Mouse (Mus musculus) liver, embryonic 13.5 days (tissue): ENCODE data around the gene Gpatch8. TPM values are rescaled to one million over a fixed set of nuclear protein-coding genes. Genes with fewer than 3 reads are reported as not detected.
"Not testable (repeated sequence)": the region's sequence is repeated elsewhere in the genome, so short reads cannot be mapped to it uniquely, and the experiment has no call there.

ENCODE experiments used
- ATAC-seq: fragments of 200-750 bp; cut with Nextera tagmentation; 2 replicates; pipeline ENCODE4 v1.8.0; 2017; ENCODE audit warnings: low read depth, mild to moderate bottlenecking, moderate number of reproducible peaks, moderate library complexity
- DNase-seq: peaks from one replicate; pipeline ENCODE4 v3.0.0; 2022
- H3K27ac ChIP-seq: fragments of 300-500 bp; sonication (generic); 2 replicates; pipeline ENCODE4 v1.5.1; 2015; ENCODE audit warnings: moderate library complexity, mild to moderate bottlenecking, inconsistent platforms
- H3K27me3 ChIP-seq: fragments of 300-500 bp; sonication (generic); 2 replicates; pipeline ENCODE4 v1.6.1; 2015; ENCODE audit warnings: mild to moderate bottlenecking, inconsistent platforms
- H3K36me3 ChIP-seq: fragments of 300-500 bp; sonication (generic); 2 replicates; pipeline ENCODE4 v1.6.1; 2015; ENCODE audit warnings: mild to moderate bottlenecking, inconsistent platforms
- H3K4me1 ChIP-seq: fragments of 300-500 bp; sonication (generic); replicated peaks from 2 replicates; pipeline ENCODE4 v1.6.1; 2015; ENCODE audit warnings: inconsistent platforms
- H3K4me2 ChIP-seq: fragments of 300-500 bp; sonication (generic); 2 replicates; pipeline ENCODE4 v1.6.1; 2015; ENCODE audit warnings: inconsistent platforms, mild to moderate bottlenecking, moderate library complexity
- H3K4me3 ChIP-seq: fragments of 300-500 bp; sonication (generic); replicated peaks from 2 replicates; pipeline ENCODE4 v1.5.1; 2015; ENCODE audit warnings: mild to moderate bottlenecking, inconsistent platforms
- H3K9ac ChIP-seq: fragments of 300-500 bp; sonication (generic); 2 replicates; pipeline ENCODE4 v1.6.1; 2015; ENCODE audit warnings: mild to moderate bottlenecking, inconsistent platforms
- H3K9me3 ChIP-seq: fragments of 300-500 bp; sonication (generic); replicated peaks from 2 replicates; pipeline ENCODE4 v1.6.1; 2016; ENCODE audit warnings: inconsistent platforms
- WGBS: fragments of 180-500 bp; shearing (Covaris S2); methylation state at CpG from one replicate; pipeline ENCODE4 v1.1.7; 2015; ENCODE audit not compliant: insufficient replicate concordance; 5-methylcytosine and 5-hydroxymethylcytosine counted together
- polyA plus RNA-seq: library from polyadenylated mRNA; unstranded; fragments of >200 nt; fragmentation: Nextera tagmentation; extraction: Ambion mirVana; gene quantifications from 2 replicates; pipeline ENCODE4 v1.2.1, GENCODE M21; 2015

The Gpatch8 gene
- polyA plus RNA-seq, 1 experiment from 2014 or later, result 18.0 TPM

DNA sequence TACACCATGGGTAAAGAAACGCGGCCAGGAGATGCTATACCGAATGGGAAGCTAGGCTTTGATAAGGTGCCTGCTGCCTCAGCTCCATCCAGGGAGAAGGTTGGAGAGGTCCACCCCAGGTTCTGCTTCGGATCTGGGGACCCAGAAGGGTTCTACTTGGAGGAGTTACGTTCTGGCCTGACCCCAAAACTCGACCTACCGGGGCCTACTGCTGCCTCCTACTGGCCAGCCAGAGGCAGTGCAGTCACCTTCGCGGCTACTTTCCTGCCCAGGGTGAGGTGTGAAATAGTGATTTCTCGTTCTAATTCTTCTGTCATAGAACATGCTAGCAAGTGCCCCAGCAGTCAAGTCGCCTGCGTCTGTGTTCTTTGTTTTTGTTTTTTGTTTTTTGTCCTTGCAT, 12.0 kb upstream of the Gpatch8 start:
- H3K27me3 ChIP-seq, result no peaks in the 10 kb centered on the region
- H3K9ac ChIP-seq, result no peak overlapping the region
- no peak overlapping the region for H3K27ac ChIP-seq
- H3K9me3 ChIP-seq, result no peaks in the 10 kb centered on the region
- 63% methylated on average over 12 of the region's 12 CpGs for whole genome bisulfite sequencing
- no peak overlapping the region for H3K4me3 ChIP-seq
- peaks cover 19% of the 10 kb centered on the region for H3K4me1 ChIP-seq
- DNase-seq (no peak), ATAC-seq (no peak)
- H3K36me3 ChIP-seq, result no peaks in the 10 kb centered on the region
- H3K4me2 ChIP-seq, result no peak overlapping the region

DNA sequence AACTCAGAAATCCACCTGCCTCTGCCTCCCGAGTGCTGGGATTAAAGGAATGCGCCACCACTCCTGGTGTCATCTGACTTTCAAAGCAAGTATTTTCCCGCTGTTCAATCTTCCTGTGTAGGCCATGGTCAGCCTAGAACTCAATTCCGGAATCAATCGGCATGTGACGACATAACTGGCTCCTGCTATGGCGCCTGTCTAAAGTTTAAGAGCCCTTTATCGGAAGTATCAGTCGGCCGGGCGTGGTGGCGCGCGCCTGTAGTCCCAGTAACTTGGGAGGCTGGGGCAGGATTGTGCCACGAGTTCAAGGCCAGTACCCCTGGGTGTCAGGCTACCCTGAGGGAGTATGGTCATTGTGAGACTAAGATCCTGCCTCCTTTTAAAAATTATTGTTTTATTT, 11.5 kb upstream of the Gpatch8 start:
- ATAC-seq (no peak), DNase-seq (no peak)
- Histone ChIP-seq H3K9me3 (no peaks in the 10 kb centered on the region), H3K4me2 (no peak overlapping the region), H3K27me3 (no peaks in the 10 kb centered on the region), H3K36me3 (no peaks in the 10 kb centered on the region), H3K4me1 (peaks cover 18% of the 10 kb centered on the region), H3K27ac (no peak overlapping the region), H3K4me3 (no peak overlapping the region), H3K9ac (no peak overlapping the region)
- 92% methylated on average over 15 of the region's 15 CpGs for WGBS

DNA sequence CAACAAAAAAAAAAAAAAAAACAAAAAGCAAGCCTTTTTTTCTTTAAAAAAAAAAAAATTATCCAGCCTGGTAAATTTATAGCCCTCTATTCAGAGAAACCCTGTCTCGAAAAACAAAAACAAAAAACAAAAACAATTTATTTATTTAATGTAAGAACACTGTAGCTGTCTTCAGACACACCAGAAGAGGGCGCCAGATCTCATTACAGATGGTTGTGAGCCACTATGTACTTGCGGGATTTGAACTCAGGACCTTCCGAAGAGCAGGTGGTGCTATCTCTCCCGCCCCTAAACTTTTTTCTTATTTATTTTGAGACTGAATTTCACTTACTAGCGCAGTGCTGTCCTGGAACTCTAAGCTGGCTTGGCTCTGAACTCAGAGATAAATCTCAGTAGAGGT, 11.0 kb upstream of the Gpatch8 start:
- no peaks in the 10 kb centered on the region for H3K36me3 ChIP-seq
- H3K27ac ChIP-seq, result no peak overlapping the region
- no peak overlapping the region for H3K9ac ChIP-seq
- H3K4me3 ChIP-seq, result no peak overlapping the region
- 76% methylated on average over 6 of the region's 6 CpGs for WGBS
- peaks cover 18% of the 10 kb centered on the region for H3K4me1 ChIP-seq
- H3K4me2 ChIP-seq, result no peak overlapping the region
- DNase-seq, result no peak
- H3K27me3 ChIP-seq, result no peaks in the 10 kb centered on the region
- H3K9me3 ChIP-seq, result no peaks in the 10 kb centered on the region
- ATAC-seq, result no peak

DNA sequence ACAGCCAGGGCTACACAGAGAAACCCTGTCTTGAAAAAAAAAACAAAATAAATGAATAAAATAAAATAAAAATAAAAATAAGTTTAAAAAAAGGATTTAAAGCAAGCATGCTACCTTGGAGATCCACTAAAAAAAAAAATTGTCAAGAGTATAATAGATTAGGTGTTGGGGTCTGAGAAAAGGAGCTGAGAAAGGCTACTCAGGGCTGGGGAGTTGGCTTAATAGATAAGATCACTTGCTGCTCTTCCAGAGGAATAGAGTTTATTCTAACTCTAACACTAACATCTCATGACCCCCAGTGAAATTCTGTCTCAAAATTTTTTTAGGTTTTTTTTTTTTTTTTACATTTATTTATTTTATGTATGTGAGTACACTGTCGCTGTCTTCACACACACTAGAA, 10.1 kb upstream of the Gpatch8 start:
- Histone ChIP-seq H3K27ac (peak overlapping the region; percentile 84; the same call in 1 of the 2 replicates), H3K9ac (no peak overlapping the region), H3K36me3 (no peaks in the 10 kb centered on the region), H3K4me2 (no peak overlapping the region), H3K4me1 (peaks cover 18% of the 10 kb centered on the region), H3K9me3 (no peaks in the 10 kb centered on the region), H3K27me3 (no peaks in the 10 kb centered on the region), H3K4me3 (no peak overlapping the region)
- ATAC-seq (no peak), DNase-seq (no peak)
- WGBS, result 94% methylated on average over 1 of the region's 1 CpGs

DNA sequence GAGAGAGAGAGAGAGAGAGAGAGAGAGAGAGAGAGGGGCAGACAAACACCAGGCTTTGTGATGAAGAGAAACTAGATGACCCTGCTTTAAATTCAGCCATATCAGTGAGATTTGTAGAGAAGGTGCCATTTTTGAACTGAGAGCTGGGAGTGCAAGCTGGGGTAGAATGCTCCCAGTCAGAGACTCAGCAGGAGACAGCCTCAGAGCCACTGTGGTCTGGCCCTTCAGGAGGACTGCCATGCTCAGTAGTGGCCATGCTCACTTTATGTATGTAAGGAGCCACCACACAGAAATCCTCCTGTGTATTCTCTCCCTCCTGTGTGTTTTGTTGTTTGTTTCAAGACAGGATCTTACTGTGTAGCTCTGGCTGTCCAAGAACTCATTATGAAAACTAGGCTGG, 9.5 kb upstream of the Gpatch8 start:
- Histone ChIP-seq H3K4me2 (peak overlapping the region; percentile 55), H3K27me3 (no peaks in the 10 kb centered on the region), H3K27ac (peak overlapping the region; percentile 84), H3K4me3 (0 out of 2 replicates have a peak overlapping the region, but pooled peaks have one; percentile 16), H3K4me1 (peaks cover 18% of the 10 kb centered on the region), H3K9ac (peak overlapping the region; percentile 54), H3K9me3 (no peaks in the 10 kb centered on the region), H3K36me3 (no peaks in the 10 kb centered on the region)
- DNase-seq, result no peak
- ATAC-seq, result peak; percentile 68

DNA sequence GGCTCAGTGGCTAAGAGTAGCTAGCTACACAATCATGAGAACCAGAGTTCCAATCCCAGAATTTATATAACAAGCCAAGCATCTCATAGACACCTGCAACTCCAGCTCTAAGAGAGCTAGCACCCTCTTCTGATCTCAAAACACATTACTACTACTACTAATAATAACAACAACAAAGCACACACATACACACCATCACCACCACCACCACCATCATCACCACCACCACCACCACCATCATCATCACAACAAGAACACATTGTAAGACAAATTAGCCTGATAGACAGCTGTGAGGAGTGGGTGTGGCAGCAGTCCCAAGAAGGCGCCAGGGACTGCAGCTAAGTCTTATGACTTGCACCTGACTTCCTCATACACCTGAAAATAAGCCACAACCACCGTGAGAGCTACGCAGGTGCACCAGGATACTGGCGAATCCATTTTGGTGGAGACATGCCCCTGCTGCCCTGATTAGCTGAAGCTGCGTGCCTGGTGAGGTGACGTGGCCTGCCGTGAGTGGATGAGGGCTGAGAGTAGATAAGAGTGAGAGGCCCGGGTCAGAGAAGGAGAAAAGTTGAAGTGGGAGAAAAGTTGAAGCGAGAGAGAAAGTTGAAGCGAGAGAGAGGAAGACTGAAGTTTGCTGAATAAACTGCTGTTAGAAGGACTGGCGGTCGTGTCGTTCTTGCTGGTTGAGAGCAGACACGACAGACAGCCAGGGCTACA, 8.9 kb upstream of the Gpatch8 start:
- H3K4me3 ChIP-seq, result peak overlapping the region; percentile 29; the same call in 1 of the 2 replicates
- ATAC-seq (peak; percentile 86), DNase-seq (peak; percentile 38)
- WGBS, result 39% methylated on average over 14 of the region's 14 CpGs
- peak overlapping the region; percentile 54 for H3K9ac ChIP-seq
- H3K27me3 ChIP-seq, H3K36me3 ChIP-seq, H3K9me3 ChIP-seq: not testable (repeated sequence)
- peak overlapping the region; percentile 84 for H3K27ac ChIP-seq
- H3K4me2 ChIP-seq, result peak overlapping the region; percentile 55
- peaks cover 18% of the 10 kb centered on the region for H3K4me1 ChIP-seq

DNA sequence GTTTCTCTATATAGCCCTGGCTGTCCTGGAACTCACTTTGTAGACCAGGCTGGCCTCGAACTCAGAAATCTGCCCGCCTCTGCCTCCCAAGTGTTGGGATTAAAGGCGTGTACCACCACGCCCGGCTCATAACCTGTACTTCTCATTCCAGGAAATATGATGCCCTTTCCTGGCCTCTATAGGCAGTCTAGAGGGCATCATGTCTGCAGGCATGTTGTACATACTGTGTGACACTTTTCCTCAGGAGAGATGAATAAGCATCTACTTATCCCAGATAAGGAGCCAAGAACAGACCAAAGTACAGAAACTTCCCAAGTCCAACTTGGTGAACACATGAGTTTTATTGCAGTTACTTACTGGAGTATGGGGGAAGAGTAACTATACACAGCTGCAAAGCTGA, 2.5 kb upstream of the Gpatch8 start:
- no peak overlapping the region for H3K27ac ChIP-seq
- ATAC-seq, result no peak
- H3K9ac ChIP-seq, result no peak overlapping the region
- no peaks in the 10 kb centered on the region for H3K27me3 ChIP-seq
- DNase-seq, result no peak
- H3K36me3 ChIP-seq, result no peaks in the 10 kb centered on the region
- H3K4me3 ChIP-seq, result no peak overlapping the region
- WGBS, result 69% methylated on average over 5 of the region's 5 CpGs
- H3K4me2 ChIP-seq, result no peak overlapping the region
- H3K4me1 ChIP-seq, result peaks cover 23% of the 10 kb centered on the region
- no peaks in the 10 kb centered on the region for H3K9me3 ChIP-seq

DNA sequence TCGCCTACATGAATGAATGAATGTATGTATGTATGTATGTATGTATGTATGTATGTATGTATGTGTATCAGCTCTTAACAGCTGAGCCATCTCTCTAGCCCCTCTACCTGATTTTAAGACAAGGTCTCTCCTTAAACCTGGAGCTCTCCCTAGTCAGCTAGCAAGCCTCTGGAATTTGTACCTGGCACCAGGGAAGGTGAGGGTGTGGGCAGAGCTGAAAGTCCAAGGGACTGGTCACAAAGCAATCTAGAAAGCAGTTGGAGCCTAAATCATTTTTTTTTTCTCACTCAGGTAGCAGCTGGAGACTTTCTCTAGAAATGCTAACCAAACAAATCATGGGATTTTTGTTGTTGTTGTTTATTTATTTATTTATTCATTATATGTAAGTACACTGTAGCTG, 1.2 kb upstream of the Gpatch8 start:
- no peak for DNase-seq
- Histone ChIP-seq H3K4me3 (no peak overlapping the region), H3K36me3 (no peaks in the 10 kb centered on the region), H3K4me2 (no peak overlapping the region), H3K9ac (no peak overlapping the region), H3K27me3 (no peaks in the 10 kb centered on the region), H3K4me1 (peaks cover 25% of the 10 kb centered on the region), H3K9me3 (no peaks in the 10 kb centered on the region), H3K27ac (no peak overlapping the region)
- WGBS, result 79% methylated on average over 1 of the region's 1 CpGs
- ATAC-seq, result no peak

DNA sequence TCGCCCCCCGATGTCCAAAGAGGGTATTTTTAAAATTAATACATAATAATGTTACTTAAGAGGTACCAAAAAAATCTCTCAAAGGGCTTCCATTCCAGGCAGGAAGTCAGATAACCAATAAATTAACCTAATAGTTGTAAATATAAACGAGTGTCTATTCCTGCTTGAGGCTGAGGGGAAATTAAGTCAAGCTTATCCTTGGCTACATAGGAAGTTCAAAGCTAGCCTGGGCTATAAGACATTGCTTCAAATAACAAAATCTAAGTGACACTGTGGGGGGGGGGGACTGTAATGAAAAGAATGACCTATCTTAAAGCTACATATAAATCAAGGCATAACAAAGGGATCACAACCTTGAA, 503 bp upstream of the Gpatch8 start:
- Histone ChIP-seq H3K9me3 (no peaks in the 10 kb centered on the region), H3K9ac (peak overlapping the region; percentile 98), H3K4me2 (peak overlapping the region; percentile 70; the same call in 1 of the 2 replicates), H3K4me1 (peaks cover 30% of the 10 kb centered on the region), H3K36me3 (no peaks in the 10 kb centered on the region), H3K27ac (peak overlapping the region; percentile 92; the same call in 1 of the 2 replicates), H3K4me3 (peak overlapping the region; percentile 100), H3K27me3 (no peaks in the 10 kb centered on the region)
- DNase-seq, result no peak
- 9% methylated on average over 3 of the region's 3 CpGs for WGBS
- ATAC-seq, result no peak

DNA sequence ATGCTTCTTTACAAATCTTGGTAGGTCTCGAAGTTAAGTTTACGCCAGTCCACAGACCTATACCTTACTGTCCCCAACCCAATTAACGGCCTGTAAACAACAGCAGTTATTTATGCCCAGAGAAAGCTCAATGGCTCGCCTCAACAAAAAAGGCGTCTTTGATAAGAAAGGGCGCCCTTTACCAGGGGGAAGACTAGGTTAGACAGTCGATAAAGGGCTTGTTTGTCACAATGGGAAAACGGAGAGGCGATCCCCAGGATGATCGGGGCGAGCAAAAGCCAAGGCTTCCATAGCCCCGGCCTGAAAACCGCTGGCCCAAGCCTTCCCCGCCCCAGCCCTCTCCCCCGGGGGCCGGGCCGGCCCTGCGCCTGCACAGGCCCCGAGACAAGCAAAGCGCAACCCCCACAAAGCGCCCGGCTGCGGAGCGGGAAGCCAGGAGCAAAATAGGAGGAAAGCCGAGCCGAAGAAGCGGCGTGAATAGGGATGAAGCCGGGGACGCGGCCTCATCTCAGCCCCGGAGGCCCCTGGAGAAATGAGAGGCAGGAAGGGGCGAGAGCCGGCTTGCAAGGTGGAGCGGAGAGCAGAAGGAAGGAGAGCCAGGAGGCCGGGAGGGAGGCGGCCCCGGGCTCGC, 677 bp downstream of the Gpatch8 start:
- no peaks in the 10 kb centered on the region for H3K27me3 ChIP-seq
- H3K36me3 ChIP-seq, result 0 out of 2 replicates have a peak, but pooled peaks cover 5% of the 10 kb centered on the region
- under 1% methylated on average over 39 of the region's 39 CpGs for WGBS
- peak overlapping the region; percentile 92 for H3K27ac ChIP-seq
- H3K9me3 ChIP-seq, result no peaks in the 10 kb centered on the region
- ATAC-seq (peak; percentile 64), DNase-seq (no peak)
- H3K4me3 ChIP-seq, result peak overlapping the region; percentile 100
- peak overlapping the region; percentile 70 for H3K4me2 ChIP-seq
- H3K4me1 ChIP-seq, result peaks cover 37% of the 10 kb centered on the region
- peak overlapping the region; percentile 98 for H3K9ac ChIP-seq

DNA sequence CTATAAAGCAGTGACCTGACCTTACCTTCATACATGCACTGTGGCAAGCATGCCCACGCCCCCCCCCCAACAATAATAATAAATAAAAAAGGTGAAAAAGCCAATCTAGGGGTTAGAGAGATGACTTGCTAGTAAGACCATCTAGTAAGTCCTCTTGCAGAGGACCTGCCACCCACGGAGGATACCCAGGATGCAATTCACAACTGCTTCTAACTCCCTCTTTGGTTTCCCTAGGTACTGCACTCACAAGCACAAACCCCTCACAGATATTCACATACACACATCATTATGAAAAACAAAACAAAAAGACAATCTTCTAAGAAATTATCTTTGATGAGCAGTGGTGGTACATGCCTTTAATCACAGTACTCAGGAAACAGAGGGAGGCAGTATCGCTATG, 4.1 kb downstream of the Gpatch8 start:
- peaks cover 16% of the 10 kb centered on the region for H3K36me3 ChIP-seq
- H3K4me2 ChIP-seq, result no peak overlapping the region
- 86% methylated on average over 3 of the region's 3 CpGs for WGBS
- H3K27me3 ChIP-seq, result no peaks in the 10 kb centered on the region
- no peak for DNase-seq
- H3K9me3 ChIP-seq, result no peaks in the 10 kb centered on the region
- no peak for ATAC-seq
- H3K27ac ChIP-seq, result no peak overlapping the region
- H3K4me1 ChIP-seq, result peaks cover 47% of the 10 kb centered on the region
- no peak overlapping the region for H3K4me3 ChIP-seq
- H3K9ac ChIP-seq, result no peak overlapping the region

DNA sequence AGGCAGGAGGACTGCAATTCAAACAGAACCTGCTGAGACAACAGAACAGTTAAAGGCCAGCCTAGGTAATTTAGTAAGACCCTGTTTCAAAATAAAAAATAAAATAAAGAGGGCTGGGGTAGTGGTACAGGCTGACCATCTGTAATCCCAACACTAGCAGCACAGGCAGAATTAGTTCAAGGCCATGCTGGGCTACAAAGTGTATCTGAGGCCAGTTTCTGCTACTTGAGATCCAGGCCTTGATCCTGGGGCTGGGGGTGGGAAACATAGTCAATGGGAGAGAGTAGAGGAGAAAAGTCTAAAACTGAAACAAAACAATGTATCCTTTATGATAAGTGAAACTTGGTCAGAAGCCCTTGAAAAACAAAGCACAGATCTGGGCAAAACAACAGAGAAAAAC, 5.0 kb downstream of the Gpatch8 start:
- ATAC-seq (no peak), DNase-seq (no peak)
- H3K27me3 ChIP-seq, result no peaks in the 10 kb centered on the region
- peaks cover 16% of the 10 kb centered on the region for H3K36me3 ChIP-seq
- no peak overlapping the region for H3K27ac ChIP-seq
- H3K4me3 ChIP-seq, result no peak overlapping the region
- H3K4me1 ChIP-seq, result peaks cover 40% of the 10 kb centered on the region
- H3K9ac ChIP-seq, result no peak overlapping the region
- no peaks in the 10 kb centered on the region for H3K9me3 ChIP-seq
- no peak overlapping the region for H3K4me2 ChIP-seq
